Mouse (Mus musculus) liver, embryonic 16.5 days (tissue): ENCODE results near the gene Tiam1. TPM values are rescaled to one million over a fixed set of nuclear protein-coding genes. Genes with fewer than 3 reads are reported as not detected.

Experiments used
- ATAC-seq: fragments of 200-750 bp; cut with Nextera tagmentation; 2 replicates; pipeline ENCODE4 v1.8.0; 2017; ENCODE audit warnings: low read depth, mild to moderate bottlenecking, moderate number of reproducible peaks, moderate library complexity
- H3K27ac ChIP-seq: fragments of 300-500 bp; sonication (generic); 2 replicates; pipeline ENCODE4 v1.5.1; 2014; ENCODE audit warnings: mild to moderate bottlenecking, low read length
- H3K27me3 ChIP-seq: fragments of 300-500 bp; sonication (generic); 2 replicates; pipeline ENCODE4 v1.6.1; 2014; ENCODE audit warnings: low read depth, low read length, mixed read lengths; ENCODE audit not compliant: control insufficient read depth, insufficient read depth
- H3K36me3 ChIP-seq: fragments of 300-500 bp; sonication (generic); 2 replicates; pipeline ENCODE4 v1.6.1; 2014; ENCODE audit warnings: mild to moderate bottlenecking; ENCODE audit not compliant: control insufficient read depth, insufficient read depth
- H3K4me1 ChIP-seq: fragments of 300-500 bp; sonication (generic); 2 replicates; pipeline ENCODE4 v1.6.1; 2014; ENCODE audit warnings: low read depth, low read length, mixed read lengths; ENCODE audit not compliant: control insufficient read depth
- H3K4me2 ChIP-seq: fragments of 300-500 bp; sonication (generic); 2 replicates; pipeline ENCODE4 v1.6.1; 2014; ENCODE audit warnings: low read depth, low read length, mixed read lengths
- H3K4me3 ChIP-seq: fragments of 300-500 bp; sonication (generic); 2 replicates; pipeline ENCODE4 v1.5.1; 2014; ENCODE audit warnings: low read depth, mild to moderate bottlenecking, low read length
- H3K9ac ChIP-seq: fragments of 300-500 bp; sonication (generic); 2 replicates; pipeline ENCODE4 v1.6.1; 2014; ENCODE audit warnings: low read depth, low read length
- H3K9me3 ChIP-seq: fragments of 300-500 bp; sonication (generic); replicated peaks from 2 replicates; pipeline ENCODE4 v1.6.1; 2016; ENCODE audit warnings: low read length; ENCODE audit not compliant: control insufficient read depth
- WGBS: fragments of 180-500 bp; shearing (Covaris S2); extraction: QIAGEN DNeasy Blood & Tissue Kit; methylation state at CpG from one replicate; pipeline ENCODE4 v1.1.7; 2014; ENCODE audit not compliant: insufficient replicate concordance; 5-methylcytosine and 5-hydroxymethylcytosine counted together
- polyA plus RNA-seq: library from polyadenylated mRNA; unstranded; fragments of >200 nt; fragmentation: Nextera tagmentation; extraction: Ambion mirVana; gene quantifications from 2 replicates; pipeline ENCODE4 v1.2.1, GENCODE M21; 2015

The Tiam1 gene
- polyA plus RNA-seq, 1 experiment from 2014 or later, result 4.2 TPM

DNA sequence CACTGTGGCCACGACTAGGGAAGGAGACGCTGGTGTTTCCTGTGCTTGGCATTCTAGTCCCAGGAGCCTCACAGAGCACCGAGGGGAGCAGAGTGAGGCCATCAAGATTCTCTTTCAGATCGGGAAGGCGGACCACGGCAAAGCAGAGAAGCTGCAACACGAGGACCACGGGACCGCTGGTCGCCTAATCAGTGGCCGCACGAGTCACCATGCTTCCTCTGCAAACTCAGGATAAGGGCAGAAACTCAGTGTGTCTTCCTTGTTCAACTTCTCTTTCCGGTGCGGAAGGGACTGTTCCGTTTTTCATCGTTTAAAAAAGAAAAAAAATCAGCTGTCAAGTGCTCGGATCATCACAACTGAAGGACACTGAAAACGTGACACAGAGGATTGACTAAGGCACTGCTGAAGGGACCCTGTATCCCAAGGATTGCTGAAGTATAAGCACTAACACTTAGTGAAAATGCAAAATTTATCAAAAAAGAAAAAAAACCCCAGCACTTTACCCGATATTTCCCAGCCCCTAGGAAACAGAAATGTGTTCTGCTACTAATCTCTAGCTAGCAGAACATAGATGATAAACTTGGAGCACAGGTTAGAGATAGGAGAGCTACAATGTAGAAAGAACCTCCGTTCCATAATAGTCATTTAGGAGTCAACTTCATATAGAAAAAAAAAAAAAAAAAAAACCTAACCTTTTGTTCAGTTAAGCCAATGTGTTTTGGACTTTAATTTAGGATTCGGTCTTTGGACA is 99.4 kb downstream of the Tiam1 start:
- ATAC-seq, result peak; percentile 87
- 17% methylated on average over 21 of the region's 21 CpGs for WGBS
- Histone ChIP-seq H3K4me3 (peak overlapping the region; percentile 36), H3K9ac (peak overlapping the region; percentile 59; the same call in 1 of the 2 replicates), H3K4me1 (peaks cover 21% of the 10 kb centered on the region), H3K27me3 (no peaks in the 10 kb centered on the region), H3K27ac (peak overlapping the region; percentile 86), H3K9me3 (no peaks in the 10 kb centered on the region), H3K4me2 (peak overlapping the region; percentile 80), H3K36me3 (no peaks in the 10 kb centered on the region)

DNA sequence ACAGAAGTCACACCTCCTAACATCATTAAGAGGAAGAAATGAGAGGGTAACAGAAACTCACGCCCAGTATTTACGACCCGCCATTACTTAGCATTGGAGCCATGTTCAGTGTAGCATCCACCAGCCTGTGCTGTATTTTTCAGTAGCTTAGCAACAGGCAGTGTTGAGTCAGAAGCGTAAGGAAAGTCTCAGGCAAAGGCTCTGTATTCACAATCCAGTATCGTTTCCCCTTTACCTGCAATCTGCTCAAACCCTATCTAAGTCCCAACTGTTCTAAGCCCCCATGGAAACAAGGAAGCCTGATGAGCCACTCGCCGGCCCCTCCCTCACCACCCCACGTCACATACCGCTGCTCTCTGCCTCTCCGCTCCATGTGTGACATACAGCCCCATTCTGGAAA is 100.7 kb downstream of the Tiam1 start:
- WGBS, result 75% methylated on average over 10 of the region's 10 CpGs
- Histone ChIP-seq H3K4me1 (peaks cover 21% of the 10 kb centered on the region), H3K27ac (no peak overlapping the region), H3K4me3 (no peak overlapping the region), H3K9ac (no peak overlapping the region), H3K27me3 (no peaks in the 10 kb centered on the region), H3K36me3 (no peaks in the 10 kb centered on the region), H3K9me3 (no peaks in the 10 kb centered on the region), H3K4me2 (no peak overlapping the region)
- ATAC-seq, result no peak

DNA sequence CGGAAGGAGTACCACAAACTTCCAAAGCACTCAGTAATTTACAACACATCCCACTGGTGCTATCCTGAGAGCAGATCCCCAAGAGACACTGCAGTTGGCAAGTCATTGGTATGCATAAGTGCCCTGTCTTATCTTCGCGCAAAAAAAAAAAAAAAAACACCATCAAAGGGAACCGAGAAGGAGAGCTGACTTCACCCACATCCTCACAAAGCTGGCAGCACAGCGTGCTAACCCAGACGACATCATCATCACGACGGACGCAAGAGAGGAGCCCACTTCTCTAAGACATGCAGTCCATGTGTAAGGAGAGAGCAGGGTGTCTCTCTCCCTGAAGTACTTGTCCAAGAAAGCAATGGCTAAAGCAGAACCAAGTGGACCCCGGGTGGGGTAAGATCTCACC is 101.2 kb downstream of the Tiam1 start:
- H3K9me3 ChIP-seq, result no peaks in the 10 kb centered on the region
- WGBS, result 59% methylated on average over 10 of the region's 10 CpGs
- no peak overlapping the region for H3K4me2 ChIP-seq
- peaks cover 21% of the 10 kb centered on the region for H3K4me1 ChIP-seq
- H3K27me3 ChIP-seq, result no peaks in the 10 kb centered on the region
- H3K27ac ChIP-seq, result no peak overlapping the region
- no peaks in the 10 kb centered on the region for H3K36me3 ChIP-seq
- no peak overlapping the region for H3K9ac ChIP-seq
- no peak overlapping the region for H3K4me3 ChIP-seq
- no peak for ATAC-seq

DNA sequence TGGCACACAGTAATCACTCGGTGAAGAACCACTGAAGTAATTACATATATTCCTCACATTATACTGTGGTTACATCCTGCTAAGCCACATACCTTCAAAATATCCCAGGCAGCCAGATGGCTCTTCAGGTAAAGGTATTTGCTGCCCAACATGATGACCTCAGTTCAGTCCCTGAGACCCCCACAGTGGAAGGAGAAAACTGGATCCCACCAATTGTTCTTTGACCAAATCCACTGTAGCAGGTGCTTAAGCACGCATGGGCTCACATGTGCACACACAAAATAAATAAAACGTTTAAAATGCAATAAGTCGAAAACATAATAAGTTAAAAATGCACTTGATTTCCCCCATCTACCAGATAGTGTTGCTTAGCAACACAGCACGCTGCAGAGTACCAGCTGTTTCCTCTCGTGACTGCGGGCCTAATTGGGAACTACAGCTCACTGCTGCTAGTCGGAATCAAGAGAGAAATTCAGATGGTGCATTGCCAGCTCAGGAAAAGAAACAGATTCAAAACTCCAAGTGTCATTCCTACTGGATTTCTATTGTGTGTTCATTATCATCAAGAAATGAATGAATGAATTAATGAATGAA is 102.7 kb downstream of the Tiam1 start:
- H3K27me3 ChIP-seq, result no peaks in the 10 kb centered on the region
- H3K9ac ChIP-seq, result no peak overlapping the region
- no peak overlapping the region for H3K4me2 ChIP-seq
- 31% methylated on average over 8 of the region's 8 CpGs for WGBS
- H3K27ac ChIP-seq, result no peak overlapping the region
- H3K4me3 ChIP-seq, result no peak overlapping the region
- H3K9me3 ChIP-seq, result no peaks in the 10 kb centered on the region
- ATAC-seq, result no peak
- peaks cover 21% of the 10 kb centered on the region for H3K4me1 ChIP-seq
- no peaks in the 10 kb centered on the region for H3K36me3 ChIP-seq

DNA sequence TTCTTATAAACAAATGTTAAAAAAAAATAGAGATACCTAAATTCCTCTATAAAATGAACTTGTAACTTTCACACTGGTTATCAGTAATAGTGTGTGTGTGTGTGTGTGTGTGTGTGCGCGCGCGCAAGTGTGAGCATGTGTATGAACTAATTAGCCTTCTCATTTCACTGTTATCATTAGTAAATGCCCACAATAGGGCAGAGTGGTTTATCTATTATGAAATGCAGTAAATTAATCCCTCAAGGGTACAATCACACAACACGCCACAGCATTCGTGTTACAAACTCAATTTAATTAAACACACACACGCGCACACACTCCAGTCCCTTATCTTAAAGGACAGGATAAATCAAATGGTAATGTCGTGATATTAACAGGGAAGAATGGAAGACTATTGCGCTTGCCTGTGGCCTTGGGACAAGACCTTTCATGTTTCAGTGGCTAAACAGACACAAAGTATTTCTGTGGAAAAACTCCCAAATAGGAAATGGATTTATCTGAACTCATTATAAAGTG is 107.9 kb downstream of the Tiam1 start:
- WGBS, result 73% methylated on average over 10 of the region's 10 CpGs
- H3K27me3 ChIP-seq, result no peaks in the 10 kb centered on the region
- no peak overlapping the region for H3K4me2 ChIP-seq

DNA sequence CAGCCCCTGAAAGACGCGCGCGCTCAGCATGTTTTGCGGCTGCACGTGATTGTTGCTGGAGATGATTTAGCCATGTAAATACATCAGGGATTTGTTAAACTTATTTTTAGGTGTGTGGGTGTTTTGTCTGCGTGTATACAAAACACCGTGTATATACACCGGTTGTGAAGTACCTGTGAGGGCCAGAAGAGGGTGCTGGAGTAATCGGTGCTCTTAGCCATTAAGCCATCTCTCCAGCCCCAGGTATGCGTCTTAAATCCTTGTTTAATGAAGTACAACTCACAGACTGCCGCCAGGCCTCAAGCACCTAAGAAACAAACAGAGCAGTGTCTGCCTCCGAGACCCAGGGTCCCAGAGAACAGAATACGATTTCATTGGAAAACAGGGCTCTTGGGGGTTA is 113.2 kb downstream of the Tiam1 start:
- no peak for ATAC-seq
- no peak overlapping the region for H3K9ac ChIP-seq
- H3K4me1 ChIP-seq, result no peaks in the 10 kb centered on the region
- H3K27ac ChIP-seq, result no peak overlapping the region
- H3K36me3 ChIP-seq, result no peaks in the 10 kb centered on the region
- no peaks in the 10 kb centered on the region for H3K9me3 ChIP-seq
- H3K4me2 ChIP-seq, result no peak overlapping the region
- 86% methylated on average over 14 of the region's 14 CpGs for WGBS
- H3K27me3 ChIP-seq, result no peaks in the 10 kb centered on the region
- no peak overlapping the region for H3K4me3 ChIP-seq

More for the DNA sequence above, 107.9 kb downstream of the Tiam1 start:
- no peak overlapping the region for H3K9ac ChIP-seq
- H3K4me1 ChIP-seq, result no peaks in the 10 kb centered on the region
- no peaks in the 10 kb centered on the region for H3K36me3 ChIP-seq
- H3K4me3 ChIP-seq, result no peak overlapping the region
- no peak overlapping the region for H3K27ac ChIP-seq
- H3K9me3 ChIP-seq, result no peaks in the 10 kb centered on the region
- ATAC-seq, result no peak

DNA sequence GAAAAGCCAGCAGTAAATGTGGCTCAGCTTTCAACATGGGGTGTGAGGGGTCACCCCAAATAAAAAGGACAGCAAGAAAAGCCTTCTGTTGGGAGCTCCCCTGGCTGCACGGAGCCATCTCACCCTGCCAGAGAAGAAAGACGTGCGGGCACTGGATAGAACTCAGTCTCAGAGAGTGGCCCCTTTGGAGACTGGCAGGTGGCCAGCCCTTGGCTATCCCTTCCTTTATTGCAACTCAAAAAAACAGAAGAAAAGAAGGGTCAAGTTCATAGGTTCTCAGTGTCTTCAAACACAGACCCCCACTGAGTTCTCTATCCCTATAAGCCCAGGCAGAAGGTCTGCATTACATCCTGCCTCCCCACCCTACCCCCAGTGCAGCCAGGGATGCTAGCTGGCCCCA is 115.7 kb downstream of the Tiam1 start:
- Histone ChIP-seq H3K36me3 (no peaks in the 10 kb centered on the region), H3K9me3 (no peaks in the 10 kb centered on the region), H3K4me1 (no peaks in the 10 kb centered on the region), H3K27me3 (no peaks in the 10 kb centered on the region), H3K27ac (no peak overlapping the region), H3K9ac (no peak overlapping the region), H3K4me2 (no peak overlapping the region), H3K4me3 (no peak overlapping the region)
- WGBS, result 94% methylated on average over 3 of the region's 3 CpGs
- no peak for ATAC-seq

DNA sequence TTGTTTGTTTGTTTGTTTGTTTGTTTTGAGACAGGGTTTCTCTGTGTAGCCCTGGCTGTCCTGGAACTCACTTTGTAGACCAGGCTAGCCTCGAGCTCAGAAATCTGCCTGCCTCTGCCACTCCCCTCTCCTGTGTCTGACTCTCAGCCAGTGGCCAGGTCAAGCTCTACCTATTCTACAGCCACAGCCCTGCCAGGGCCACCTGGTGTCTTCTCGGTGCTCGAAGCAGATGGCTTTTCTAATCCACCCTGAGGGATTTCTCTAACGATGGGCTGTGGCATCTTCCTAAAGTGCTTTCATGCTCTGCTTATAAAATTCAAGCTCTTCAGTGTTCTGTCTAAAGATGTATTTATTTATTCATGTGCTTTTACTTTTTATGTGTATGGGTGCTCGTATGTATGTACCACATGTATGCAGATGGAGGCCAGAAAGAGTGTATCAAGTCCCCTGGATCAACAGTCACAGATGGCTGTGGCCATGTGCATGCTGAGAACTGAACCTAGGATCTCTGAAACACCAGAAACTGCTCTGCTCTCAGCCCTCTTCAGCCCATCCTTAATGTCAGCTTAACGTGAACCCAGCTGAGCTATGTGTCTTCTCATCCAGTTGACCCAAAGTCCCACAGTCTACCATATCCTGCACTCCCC is 117.9 kb downstream of the Tiam1 start:
- no peak overlapping the region for H3K4me2 ChIP-seq
- H3K27ac ChIP-seq, result no peak overlapping the region
- no peaks in the 10 kb centered on the region for H3K36me3 ChIP-seq
- H3K4me1 ChIP-seq, result no peaks in the 10 kb centered on the region
- H3K27me3 ChIP-seq, result no peaks in the 10 kb centered on the region
- no peak overlapping the region for H3K9ac ChIP-seq
- ATAC-seq, result no peak
- no peaks in the 10 kb centered on the region for H3K9me3 ChIP-seq
- whole genome bisulfite sequencing, result 69% methylated on average over 6 of the region's 6 CpGs
- no peak overlapping the region for H3K4me3 ChIP-seq

DNA sequence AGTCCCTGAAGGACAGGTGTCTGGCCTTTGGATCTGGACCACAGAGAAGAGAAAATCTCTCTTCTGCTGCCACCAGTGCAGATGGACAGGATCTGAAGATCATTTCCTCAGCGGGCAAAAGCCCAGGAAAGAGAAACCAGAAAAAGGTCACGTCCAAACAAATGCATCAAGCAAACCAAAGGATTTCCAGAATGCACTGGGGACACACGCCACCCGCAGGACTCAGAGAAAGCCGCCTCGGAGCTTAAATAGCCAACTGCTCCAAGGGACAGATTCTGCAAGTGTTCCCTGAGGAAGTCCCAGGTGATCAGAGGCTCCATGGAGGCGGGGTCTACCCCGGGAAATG is 119.9 kb downstream of the Tiam1 start:
- H3K9me3 ChIP-seq, result no peaks in the 10 kb centered on the region
- 76% methylated on average over 8 of the region's 8 CpGs for WGBS
- no peak for ATAC-seq

More for the DNA sequence above, 119.9 kb downstream of the Tiam1 start:
- Histone ChIP-seq H3K36me3 (no peaks in the 10 kb centered on the region), H3K4me2 (no peak overlapping the region), H3K4me1 (no peaks in the 10 kb centered on the region), H3K27ac (no peak overlapping the region), H3K27me3 (no peaks in the 10 kb centered on the region), H3K4me3 (no peak overlapping the region), H3K9ac (no peak overlapping the region)
